Mouse (Mus musculus): ENCODE data around the gene Nfe2l2.

Nfe2l2 gene

DNA sequence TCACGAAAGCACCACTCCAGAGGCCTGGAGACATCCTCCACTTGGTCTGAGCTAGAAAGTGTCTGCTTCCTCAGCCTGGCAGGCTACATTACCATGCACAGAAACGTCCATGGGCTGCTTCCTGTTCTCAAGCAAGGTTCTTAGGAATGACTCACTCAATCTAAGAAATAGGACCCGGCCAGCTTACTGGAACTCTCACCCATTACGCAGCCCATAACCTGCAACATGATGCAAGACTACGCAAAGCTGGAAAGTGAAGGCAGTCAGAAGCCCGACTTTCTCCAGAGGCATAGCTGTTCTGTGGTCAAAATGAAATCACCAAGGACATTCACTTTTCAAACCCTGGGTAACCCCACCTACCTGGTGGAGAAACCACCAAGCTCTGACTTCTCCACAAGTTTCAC is 19.0 kb downstream of the Nfe2l2 start:
- DNase-seq (ENCODE audit: low spot score): peak; percentile 36

DNA sequence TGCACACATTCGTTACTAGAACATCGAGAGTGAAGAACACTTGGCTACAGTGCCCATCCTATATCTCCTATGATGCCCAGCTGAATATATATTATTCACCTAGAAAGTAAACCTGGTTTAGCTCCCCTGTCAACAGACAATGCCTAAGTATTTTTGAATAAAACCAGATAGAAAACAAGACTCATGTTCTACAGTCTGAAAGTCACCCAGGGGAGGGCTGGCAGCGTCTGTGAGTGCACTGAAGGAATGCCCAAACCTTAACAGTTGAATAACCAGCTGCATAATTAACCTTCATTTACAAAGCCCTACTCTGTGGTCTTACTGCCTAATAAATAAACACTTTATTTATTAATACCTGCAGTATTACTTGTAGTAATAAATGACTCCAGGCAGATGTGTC is 19.9 kb downstream of the Nfe2l2 start:
- DNase-seq (ENCODE audit: low spot score): no peak

DNA sequence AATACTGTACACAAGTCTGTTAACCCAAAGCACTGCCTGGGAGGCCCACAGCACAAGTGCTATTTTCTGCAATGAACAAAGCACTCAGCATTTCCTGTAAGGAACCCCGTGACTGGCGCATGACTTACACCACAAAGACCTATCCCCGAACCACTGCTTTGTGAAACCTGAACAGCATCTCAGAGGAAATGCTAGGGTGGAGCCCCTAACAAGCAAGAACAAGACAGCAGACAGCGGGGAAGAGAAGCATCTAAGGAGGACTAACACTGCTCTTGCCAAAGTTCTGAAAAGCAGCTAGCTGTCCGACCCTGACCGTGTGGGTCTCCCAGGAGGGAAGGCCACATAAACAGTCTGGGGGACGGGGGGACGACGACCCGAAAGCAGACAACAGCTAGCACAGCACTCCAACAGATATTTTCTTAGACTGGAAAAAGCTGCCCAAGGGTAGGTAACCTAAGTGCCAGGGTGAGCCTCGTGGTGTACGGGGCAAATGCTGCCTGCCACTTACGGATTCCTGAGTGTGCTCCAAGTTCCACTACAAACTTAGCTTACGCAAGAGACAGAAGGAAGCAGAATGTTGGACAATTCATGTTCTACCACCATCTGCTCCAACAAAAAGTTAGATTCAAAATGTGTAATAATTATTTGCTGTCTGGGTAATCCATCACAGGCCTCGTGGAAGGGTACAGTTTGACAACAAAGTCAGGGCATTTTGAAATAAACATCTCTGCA is 21.3 kb downstream of the Nfe2l2 start:
- peak; percentile 96 for DNase-seq (ENCODE audit: low spot score)

DNA sequence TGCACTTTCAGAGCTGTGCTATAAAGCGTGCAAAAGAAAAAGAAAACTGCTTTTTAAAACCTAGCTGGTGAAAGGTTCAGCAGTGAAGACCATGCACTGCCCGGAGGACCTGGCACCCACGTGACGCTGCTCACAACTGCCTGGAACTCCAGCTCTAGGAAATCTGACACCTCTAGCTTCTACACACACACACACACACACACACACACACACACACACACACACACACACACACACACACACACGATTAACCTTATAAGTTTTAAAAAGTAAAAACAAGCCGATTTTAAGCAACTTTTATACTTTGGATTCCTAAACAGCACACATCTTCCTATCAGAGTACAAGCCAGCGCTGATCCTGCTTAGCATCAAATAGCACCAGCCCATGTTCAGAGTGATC is 23.0 kb downstream of the Nfe2l2 start:
- DNase-seq (ENCODE audit: low spot score): no peak

DNA sequence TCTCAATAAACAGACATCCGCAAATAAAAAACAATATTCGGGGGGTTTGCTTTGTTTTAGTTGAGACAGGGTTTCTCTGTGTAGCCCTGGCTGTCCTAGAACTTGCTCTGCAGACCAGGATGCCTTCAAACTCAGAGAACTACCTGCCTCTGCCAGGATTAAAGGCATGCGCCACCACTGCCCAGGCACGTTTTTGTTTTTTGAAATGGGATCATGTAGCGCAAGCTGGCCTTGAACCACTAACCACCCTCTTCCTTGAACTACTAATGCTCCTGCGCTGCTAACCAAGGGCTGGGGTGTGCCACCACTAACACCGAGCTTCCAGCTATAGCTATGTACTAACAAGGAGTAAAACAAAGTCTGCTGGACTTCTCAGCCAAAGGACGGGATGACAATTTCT is 24.5 kb downstream of the Nfe2l2 start:
- DNase-seq (ENCODE audit: low spot score): no peak

DNA sequence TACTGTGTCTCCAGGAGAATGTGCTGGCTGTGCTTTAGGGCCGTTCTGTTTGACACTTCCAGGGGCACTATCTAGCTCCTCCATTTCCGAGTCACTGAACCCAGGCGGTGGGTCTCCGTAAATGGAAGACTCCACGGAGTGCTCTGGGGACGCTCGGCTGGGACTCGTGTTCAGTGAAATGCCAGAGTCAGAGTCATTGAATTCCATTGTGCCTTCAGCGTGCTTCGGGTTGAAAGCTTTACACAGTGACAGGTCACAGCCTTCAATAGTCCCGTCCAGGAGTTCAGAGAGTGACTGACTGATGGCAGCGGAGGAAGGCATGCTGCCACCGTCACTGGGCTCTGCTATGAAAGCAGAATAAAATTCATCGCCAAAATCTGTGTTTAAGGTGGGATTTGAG is 27.9 kb downstream of the Nfe2l2 start:
- DNase-seq (ENCODE audit: low spot score): no peak

DNA sequence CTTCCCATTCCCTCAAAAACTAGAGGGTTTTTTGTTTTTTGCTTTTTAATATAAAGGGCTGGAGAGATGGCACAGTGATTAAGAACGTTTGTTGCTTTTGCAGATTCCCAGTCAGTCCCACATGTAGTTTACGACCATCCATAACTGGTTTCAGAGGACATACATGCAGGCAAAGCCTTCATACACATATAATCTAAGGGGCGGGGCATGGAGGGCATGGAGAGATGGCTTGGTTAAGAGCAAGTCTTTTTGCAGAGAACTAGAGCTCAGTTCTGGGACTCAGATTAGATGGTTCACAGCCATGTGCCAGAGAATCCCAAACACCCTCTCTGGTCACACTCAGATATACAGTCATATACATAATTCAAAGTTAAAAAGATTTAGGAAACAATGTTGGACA is 31.9 kb downstream of the Nfe2l2 start:
- DNase-seq (ENCODE audit: low spot score): no peak

DNA sequence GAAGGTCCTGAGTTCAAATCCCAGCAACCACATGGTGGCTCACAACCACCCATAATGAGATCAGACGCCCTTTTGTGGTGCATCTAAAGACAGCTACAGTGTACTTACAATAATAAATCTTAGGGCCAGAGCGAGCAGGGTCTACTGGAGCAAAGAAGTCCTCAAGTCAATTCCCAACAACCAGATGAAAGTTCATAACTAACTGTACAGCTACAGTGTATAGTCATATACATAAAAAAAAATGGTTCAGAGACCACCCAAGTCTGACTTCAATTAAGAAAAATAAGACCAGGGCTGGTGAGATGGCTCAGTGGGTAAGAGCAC is 33.1 kb downstream of the Nfe2l2 start:
- no peak for DNase-seq (ENCODE audit: low spot score)

DNA sequence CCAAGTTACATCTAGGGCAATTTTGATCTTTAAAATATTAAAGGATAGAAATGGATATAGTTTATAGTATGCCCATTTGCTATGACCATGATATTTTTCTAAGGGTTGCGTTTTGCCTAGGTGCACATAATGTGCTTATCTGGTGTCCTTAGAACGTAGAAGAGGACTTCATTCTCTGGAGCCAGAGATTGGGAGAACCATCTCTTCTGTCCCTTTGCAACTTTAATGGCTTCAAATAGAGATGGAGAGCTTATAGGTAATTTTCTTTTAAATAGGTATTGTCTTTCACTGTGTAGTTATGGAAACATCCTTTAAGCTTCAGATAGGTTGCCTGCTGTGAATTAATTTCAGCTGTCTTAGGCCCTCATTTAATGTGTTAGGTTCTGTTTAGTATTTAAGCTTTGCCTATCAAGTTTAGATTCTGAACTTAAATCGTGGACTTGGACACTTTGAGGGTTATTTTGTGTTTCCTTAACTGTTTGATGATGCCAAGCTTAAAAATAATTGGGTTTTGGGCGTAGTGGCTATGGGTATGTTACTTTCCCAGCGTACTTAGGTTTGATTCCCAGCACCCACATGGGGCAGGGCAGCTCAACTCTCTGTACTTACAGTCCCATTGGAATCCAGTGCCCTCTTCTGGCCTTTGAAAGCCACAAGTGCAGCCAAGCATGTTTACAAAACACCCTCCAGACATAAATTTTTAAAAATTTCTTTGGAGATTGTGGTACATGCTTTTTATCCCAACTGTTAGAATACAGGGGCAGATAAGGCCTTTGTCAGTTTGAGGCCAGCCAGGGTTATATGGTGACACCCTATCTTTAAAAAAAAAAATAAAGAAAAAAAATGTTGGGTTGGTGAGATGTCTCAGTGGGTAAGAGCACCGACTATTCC is 33.8 kb downstream of the Nfe2l2 start:
- DNase-seq (ENCODE audit: low spot score): no peak

DNA sequence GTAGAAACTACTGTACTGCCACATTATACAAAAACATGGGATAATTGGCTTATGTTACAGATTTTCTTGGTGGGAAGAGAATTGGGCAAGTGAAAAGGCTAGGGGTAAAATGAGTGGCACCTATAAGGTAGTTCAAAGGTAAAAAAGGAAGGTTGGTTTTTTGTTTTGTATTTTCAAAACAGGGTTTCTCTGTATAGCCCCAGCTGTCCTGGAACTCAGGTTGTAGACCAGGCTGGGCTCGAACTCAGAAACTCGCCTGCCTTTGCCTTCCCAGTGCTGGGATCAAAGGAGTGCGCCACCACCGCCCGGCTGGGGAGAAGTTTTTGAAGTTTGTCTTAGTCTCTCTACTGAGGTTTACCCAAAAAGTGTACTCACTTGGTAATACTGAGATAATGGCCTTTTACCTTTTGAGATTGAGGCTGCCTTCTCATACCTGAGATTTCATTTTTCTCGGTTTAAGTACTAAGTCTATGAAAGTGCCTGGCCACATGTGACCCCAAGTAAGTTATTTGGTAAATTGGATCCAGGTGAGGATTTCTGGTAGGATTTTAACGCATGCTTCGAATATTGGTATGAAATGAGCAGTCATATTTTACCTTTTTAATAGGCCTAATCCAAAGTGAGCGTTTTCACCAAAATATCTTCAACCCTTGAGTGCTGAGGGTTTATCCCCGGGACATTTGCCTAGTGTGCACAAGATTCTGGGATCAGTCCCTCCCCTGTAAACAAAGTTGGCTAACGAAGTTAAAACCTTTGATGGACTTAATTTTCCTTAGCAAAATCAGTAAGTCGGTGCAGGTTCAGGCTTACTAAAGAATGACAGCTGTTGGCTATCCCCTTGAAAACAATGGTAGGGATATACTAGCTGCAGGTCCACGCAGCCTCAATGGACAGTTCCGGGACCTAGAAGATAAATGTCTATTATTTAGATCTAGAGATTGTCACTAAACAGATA is 34.7 kb downstream of the Nfe2l2 start:
- no peak for DNase-seq (ENCODE audit: low spot score)

DNA sequence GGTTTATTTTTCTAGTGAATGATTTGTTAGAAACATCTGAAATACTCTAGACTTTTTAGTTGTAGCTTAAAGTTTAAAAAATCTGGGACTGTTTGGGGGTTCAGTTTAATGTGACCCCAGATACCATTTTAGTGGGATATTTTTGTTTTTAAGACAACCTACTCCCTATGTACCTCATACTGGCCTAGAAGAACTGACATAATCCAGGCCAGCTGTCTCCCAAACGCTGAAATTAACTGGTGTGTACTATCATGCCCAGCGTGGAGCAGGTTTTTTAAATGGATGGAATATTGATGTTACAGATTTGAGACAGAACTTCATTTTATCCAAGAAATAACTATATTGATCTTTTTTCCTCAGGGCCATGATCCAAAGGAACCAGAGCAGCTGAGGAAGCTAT is 43.3 kb downstream of the Nfe2l2 start:
- no peak for DNase-seq (ENCODE audit: low spot score)

DNA sequence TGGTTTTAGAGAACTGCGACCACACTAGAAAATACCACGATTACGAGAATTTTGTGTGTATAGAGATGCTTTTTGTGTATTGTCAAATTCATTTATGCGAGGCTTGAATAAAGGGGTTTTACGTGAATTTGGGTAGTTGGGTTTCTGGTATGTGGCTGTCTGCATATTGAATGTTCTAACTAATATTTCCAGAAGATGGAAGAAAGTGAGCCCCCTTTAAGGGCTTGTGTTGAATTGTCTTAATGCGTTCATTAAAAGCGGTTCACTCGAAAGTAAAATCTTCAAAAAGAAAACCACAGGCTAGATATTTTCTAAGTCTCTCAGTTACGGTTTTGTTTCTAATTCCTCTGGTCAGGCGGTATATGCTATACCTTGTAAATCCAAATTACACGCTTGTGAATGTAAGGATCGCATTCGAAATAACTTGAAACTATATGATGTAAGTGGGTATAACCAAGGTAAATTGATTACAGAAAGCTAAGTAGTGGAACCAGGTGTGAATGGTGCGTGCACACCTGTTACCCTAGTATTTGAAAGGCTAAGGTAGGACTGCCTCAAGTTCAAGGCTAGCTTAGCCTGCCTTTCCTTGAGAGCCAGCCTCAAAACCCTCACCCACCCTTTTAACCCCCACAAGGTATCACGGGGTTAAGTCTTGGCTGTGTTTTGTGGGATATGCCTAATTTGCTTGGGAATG is 44.0 kb downstream of the Nfe2l2 start:
- no peak for DNase-seq (ENCODE audit: low spot score)

DNA sequence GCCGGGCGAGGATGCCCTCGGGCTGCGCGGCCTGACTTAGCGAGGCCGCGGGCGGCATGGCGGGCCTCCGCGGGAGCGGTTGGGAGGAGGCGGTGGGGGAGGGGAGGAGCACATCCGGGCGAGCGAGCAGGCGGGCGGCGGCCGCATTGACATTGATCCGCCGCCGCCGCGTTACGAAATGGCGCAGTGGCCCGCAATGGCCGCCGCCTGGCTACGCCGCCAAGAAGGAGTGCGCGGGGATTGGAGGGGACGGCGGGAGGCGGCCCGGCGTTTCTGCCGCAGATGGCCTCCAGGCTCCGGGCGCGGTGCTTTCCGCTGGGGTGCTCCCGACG is 44.8 kb downstream of the Nfe2l2 start:
- peak; percentile 90 for DNase-seq (ENCODE audit: low spot score)

DNA sequence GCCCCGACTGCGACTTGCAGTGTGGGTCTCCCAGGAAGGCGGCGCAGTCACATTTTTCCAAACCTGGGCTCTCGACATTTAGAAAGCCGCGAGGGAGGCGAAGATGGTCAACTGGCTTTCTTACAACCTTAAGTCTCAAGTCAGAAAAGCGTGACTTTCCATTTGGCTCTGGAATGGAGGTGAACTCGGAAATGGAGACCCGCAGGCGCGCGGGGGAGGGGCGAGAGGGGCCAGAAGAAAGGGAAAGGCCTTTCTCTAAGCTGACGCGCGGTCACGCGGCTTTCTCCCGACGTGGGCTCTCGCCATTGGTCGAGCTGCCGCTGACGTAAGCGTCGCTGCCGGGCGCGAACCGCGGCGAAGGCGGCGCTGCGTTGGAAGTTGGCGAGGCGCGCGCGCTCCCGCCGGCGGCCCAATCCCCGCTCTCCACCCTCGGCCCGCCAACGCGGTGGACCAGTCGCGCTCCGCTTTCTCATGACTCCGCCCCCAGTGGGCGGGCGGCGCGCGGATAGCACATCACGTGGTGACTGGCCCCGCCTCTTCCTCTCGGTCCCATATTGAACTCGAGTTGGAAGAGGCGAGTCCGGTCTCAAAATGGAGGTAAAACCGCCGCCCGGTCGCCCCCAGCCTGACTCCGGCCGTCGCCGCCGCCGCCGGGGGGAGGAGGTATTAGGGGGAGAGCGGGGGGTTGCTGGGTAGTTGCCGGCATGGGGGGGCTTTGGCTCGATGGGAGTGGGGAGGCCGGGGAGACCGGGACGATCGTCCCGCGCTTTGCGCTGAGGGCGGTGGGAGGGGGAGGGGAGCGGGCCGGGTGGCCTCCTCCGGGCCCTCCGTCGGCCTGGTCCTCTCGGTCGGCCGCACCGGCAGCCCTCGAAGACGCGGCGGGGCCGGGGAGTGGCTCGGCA is 45.5 kb downstream of the Nfe2l2 start, which contains the start of gene Hnrnpa3:
TSS of gene Hnrnpa3 (plus strand) at position 535 of the 902 bp plus-strand sequence.
- peak; percentile 100 for DNase-seq (ENCODE audit: low spot score)

DNA sequence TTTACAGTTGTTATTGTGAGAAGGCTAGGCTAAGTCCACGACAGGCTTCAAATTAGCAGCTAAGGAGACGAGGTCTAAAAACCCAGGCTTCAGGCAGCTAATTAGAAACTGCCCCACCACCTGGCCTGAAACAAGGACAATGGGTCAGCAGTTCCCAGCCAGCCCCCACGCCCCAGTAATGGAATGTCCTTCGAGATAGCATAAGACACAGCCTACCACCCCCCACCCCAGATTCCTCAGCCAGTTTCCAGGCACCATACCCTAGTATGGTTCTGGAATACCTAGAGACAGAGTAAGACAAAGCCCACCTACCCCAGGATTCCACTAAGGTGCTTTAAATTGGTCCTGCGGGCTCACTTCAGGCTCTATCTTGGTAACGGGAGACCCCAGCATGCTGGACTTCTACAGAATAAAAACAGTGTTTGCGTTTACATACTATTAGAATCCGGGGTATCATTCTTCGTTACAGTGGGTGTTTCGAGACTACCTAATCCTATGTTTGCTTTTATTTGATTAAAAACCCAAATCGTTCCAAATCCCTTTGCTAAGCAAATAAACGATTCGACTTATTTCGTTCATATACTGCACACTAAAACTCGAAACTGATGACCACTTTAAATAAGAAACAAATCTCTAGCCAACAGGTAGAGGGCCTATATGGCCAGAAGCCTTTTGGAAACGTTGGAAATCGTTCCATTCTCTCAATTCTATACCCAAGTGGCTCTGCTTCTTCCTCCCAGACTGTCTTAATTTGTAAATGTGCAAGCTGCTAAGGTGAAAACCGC is 46.3 kb downstream of the Nfe2l2 start:
- DNase-seq (ENCODE audit: low spot score): no peak

DNA sequence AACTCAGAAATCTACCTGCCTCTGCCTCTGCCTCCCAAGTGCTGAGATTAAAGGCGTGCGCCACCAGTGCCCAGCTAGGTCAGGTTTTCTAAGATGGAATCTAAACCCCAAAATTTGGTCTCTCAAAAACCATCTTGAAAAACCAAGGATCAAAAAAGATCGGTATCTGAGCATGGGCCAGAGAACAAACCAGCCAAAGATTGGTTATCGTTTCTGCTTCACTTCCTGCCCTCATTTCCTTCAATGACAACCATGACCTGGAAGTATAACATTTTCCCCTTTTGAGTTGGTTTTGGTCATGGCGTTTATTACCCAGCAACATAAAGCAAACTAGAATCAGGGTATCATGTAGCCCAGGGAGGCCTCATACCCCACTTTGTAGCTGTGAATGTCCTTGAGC is 47.5 kb downstream of the Nfe2l2 start:
- no peak for DNase-seq (ENCODE audit: low spot score)

DNA sequence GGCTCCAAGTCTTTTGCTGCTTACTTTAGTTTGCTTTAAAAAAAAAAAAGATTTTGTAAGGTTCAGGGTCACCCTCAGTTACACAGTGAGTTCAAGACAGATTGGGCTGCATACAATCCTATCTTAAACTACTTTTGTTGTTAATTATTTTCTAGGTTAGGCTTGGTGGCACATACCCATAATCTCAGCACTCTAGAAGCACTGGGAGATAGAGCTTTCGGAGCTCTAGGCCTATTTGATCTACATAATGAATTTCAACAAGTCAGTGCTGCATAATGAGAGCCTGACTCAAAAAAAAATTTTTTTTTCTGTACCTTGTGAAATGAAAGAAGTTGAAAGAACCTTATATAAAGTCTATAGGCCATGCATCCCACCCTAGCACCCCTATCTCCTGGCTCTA is 49.8 kb downstream of the Nfe2l2 start:
- DNase-seq (ENCODE audit: low spot score): no peak

DNA sequence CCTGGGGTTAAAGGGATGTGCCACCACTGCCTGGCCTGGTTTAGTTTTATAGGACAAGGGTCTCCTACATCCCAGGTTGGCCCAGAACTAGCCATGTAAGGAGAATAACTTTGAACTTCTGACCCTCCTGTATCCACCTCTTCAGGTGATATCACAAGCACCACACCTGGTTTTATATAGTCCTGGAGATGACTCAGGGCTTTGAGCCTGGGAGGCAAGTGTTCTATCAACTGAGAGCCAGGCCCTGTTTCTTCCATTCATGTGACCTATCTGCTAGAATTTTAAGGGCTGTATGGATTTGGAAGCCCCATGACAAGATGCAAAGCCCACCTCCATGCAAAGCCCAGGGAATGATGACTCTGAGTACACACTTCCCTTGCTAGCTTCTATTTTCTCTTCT is 51.3 kb downstream of the Nfe2l2 start:
- no peak for DNase-seq (ENCODE audit: low spot score)

DNA sequence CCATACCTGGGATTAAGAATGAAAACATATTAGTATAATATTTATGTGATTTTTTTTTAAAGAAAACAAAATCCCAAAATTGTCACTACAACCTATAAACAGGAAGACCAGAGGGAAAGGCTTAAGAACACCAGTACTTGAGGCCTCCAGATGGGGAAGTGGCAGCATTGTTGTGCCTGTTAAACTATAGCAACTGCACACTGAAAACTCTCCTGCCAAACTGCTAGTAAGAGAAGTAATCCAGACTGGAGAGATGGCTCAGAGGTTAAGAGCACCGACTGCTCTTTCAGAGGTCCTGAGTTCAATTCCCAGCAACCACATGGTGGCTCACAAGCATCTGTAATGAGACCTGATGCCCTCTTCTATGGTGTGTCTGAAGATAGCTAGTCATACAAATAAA is 54.0 kb downstream of the Nfe2l2 start:
- DNase-seq (ENCODE audit: low spot score): no peak

DNA sequence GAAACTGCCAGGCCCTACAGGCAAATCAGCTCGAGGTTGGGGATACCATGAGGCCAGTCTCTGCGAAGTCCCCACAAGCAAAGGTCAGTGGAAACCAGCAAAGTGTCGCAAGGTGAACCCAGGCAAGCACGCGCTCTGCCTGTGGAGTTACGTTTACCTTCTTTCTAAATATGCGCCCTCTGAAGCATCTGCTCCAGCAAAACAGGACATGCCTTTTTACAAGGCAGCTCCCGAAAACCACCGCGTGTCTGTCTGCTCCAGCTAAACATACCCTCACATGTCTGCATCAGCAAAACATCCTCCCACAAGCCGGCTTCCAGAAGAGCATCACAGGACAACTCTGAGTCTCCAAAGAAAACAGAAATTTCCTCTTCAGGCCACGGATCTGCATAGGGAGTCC is 59.2 kb downstream of the Nfe2l2 start:
- no peak for DNase-seq (ENCODE audit: low spot score)
